Mouse (Mus musculus) MN1 (cell line): ENCODE results near the gene Rab44.

Experiments
- DNase-seq: peaks from one replicate; pipeline ENCODE4 v3.0.0-alpha.2; 2016; ENCODE audit warnings: low spot score

Rab44 gene

GRCm38 (mm10) chr17:29168996-29169601, 55.2 kb downstream of the Rab44 start:
- DNase-seq: no peak

DNA sequence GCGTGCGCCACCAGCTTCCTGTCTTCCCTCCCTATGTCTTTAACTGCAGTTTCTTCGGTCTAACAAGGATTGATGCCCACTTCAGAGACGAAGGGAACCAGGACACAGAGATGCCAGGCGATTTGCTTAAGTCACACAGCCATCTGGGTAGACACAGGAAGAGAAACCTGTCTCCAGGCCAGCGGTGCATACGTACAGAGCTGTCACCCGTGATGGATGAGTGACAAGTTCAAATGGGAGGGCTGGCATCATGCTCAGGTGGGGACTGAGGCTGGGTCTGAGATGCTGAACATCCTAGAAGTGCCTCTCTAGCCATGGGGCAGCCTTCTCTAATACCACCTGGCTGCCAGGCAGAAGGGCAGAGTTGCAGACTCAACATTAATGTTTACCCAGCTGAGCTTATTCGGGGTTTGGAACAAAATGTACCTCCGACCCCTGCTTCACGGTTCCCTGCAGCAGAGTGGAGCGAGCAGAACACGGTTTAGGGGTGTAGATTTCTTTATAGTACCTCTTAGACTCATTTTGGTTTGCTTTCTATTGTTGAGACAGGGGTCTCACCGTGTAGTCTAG, 56.6 kb downstream of the Rab44 start:
- no peak for DNase-seq

DNA sequence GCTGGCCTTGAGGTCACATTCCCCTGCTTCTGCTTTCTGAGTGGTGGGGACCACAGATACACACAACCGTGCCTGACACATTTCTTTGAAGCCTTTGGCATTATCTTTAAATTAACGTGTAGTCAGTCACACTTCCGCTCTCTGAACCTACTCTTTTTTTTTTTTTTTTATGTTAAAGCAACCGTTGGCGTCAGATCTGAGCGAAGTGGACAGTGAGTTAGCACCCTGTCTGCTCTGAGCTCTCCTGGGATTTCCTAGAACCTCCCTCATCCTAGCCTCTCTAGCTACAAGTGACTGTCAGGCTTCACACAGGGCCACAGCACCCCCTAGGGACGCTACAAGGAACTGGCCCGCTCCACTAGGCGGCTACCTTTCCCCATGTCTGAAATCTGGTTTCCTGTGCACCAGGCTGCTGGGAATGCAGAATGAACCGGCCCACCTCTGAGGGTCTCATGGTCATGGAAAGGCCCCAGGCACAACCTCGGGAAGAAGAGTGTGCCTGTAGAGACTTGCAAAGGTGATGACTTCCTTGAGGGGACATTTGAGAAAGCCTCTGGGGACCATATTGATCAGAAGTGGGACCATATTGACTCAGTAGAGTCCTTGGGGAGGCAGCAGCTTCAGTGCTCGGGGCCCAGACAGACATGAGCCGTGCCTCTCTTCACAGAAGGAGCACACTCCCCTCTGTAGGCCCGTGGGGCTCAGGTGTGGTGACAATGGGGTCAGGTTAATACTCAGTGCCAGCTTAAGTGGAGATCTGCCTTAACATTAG, 57.2 kb downstream of the Rab44 start:
- peak; percentile 88 for DNase-seq

- no peak for DNase-seq
Measured at GRCm38 (mm10) chr17:29172062-29172461, 58.1 kb downstream of the Rab44 start.

GRCm38 (mm10) chr17:29173165-29173564, 59.2 kb downstream of the Rab44 start:
- no peak for DNase-seq

DNA sequence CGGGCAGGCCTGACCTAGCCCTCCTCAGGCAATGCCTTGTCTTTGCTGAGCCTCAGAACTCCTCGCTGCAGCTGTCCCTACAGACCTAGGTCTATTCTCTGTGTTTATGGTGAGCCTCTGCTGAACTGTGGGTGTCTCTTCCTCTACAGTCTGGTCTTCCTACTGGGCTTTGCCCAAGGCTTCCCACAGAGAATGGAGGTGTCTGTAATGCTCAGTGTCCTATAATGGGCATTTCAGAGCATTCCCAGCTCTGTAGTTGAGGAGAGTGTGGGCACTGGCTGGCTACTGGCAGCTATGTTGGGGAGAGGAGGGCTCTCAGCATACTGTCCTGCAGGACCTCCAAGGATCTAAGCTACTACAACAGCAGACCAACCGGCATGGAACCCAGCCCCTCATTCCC, 61.7 kb downstream of the Rab44 start:
- no peak for DNase-seq

DNA sequence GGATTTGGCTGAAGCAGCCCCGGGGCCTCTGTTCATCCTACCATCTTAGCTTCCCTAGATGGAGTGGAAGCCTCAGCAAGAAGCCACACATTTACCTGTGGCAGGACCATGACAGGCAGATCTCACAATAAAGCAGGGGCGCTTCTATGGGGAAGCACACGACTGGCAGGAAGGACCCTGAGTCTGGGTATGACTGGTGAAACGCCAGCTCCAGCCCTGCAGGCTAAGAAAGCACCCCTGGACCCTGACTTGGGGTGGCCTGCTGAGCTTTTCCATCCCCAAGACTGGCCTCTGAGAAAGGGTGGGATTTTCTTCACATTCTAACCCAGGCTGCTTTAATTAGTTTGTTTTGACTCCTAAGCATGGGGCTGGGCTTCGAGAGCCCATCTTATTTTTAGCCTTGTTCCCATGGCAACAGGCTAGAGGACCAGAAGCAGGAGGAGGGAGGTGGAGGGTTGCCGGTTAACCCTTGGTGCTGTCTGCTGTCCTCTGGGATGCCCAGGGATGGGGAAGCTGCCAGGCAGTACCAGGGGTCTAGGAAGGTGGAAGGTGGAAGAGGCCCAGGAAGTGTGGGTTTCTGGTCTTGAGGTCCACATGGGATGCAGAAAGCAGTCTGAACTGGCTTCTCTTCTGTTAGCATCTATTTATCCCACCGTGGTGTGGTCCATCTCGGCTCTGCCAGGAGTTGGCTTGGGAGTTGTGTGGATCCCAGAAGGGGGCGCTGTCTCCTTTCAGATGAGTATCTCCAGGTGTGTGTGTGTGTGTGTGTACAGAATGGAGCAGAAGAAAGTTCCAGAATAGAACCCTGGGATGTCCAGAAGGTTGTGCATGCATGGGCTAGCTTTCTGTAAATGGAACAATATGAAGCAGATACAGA, 62.7 kb downstream of the Rab44 start:
- peak; percentile 81 for DNase-seq

- DNase-seq: no peak
Measured at GRCm38 (mm10) chr17:29178503-29179059, 64.6 kb downstream of the Rab44 start.

DNA sequence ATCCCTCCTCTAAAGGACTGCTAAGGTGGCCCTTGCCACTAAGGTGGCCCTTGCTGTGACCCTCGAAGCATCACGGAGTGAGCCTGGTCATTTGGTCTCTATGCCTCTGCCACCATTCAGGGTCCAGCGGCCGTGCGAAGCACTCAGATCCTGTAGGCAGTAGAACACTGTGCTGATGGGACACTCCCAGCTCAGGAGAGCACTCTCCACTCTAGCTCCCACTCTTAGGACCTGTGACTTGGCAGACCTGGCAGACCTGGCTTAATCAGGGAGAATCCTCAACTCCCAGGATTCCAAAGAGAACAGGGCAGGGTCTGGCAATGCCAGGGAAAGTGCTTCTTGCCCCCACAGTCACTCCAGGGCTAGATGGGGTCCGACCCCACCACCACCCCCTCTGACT, 66.0 kb downstream of the Rab44 start:
- no peak for DNase-seq

- no peak for DNase-seq
Measured at GRCm38 (mm10) chr17:29180406-29181127, 66.6 kb downstream of the Rab44 start.

DNA sequence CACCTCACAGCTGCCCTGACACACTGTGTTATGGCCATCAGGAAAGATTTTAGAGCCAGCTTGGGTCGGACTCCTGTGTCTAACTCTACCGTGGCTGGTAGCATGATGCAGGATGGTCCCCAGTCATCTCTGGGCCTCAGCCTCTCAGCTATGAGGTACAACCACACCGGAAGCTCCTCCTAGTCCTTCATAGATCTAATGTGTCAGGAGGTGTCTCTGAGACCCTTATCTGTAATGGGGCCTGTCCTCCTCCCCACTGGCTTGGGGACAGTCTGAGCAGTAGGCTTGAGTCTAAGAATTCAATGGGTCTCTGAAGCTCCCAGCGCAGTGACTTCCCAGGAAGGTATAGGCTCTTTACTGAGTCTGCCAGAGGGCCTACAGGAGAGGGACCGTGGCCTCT, 67.8 kb downstream of the Rab44 start:
- no peak for DNase-seq

- DNase-seq: no peak
Measured at GRCm38 (mm10) chr17:29183162-29183561, 69.2 kb downstream of the Rab44 start.

DNA sequence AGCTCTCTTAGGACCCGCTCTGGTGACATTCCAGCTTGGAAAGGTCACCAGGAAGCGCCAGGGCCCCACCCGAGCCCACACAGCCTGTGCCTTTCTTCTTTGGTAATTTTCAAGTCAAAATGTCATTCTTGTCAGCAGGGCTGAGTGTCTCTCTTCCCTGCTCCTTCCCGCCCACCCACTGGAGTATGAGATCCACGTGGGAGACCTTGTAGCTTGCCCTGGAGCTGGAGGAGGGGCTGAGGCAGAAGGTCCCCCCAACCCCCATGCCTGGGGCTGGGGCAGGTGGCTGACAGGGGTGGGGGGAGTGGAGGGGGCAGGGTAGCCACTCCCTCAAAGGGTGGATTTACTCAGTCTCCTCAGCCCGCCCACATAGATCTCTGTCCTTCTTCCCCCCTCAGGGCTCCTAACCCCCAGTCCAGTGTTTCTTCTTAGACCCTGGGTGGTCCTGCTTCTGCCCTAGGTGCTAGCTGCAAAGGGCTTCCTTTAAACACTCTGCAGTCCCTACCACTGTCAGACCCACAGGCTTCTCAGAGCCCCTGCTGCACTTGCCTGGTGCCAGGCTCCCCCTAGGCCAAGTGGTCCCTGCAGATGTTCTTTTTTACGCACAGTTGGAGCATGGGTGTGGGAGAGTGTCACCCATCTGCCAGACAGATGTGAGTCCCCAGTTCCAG, 71.6 kb downstream of the Rab44 start:
- no peak for DNase-seq

GRCm38 (mm10) chr17:29186989-29187859, 73.3 kb downstream of the Rab44 start:
- DNase-seq: no peak

GRCm38 (mm10) chr17:29188989-29189388, 75.0 kb downstream of the Rab44 start:
- no peak for DNase-seq

- DNase-seq: no peak
Measured at GRCm38 (mm10) chr17:29195579-29195978, 81.6 kb downstream of the Rab44 start.
